Mouse (Mus musculus) G1E (cell line): Measurements from ENCODE around the gene Casp4. TPM values are rescaled to one million over a fixed set of nuclear protein-coding genes. Genes with fewer than 3 reads are reported as not detected.

Experiments used
- ATAC-seq: 2 replicates; pipeline ENCODE4 v1.8.0; 2016; ENCODE audit warnings: mild to moderate bottlenecking; ENCODE audit not compliant: insufficient number of reproducible peaks, poor library complexity, low FRiP score, severe bottlenecking; ENCODE audit errors: extremely low read depth
- DNase-seq: peaks from one replicate; pipeline ENCODE4 v3.0.0; 2012; ENCODE audit warnings: low spot score
- H3K27me3 ChIP-seq: 2 replicates; pipeline ENCODE4 v1.6.1; 2012; ENCODE audit warnings: mild to moderate bottlenecking, low read length, inconsistent platforms; ENCODE audit not compliant: insufficient read depth
- H3K36me3 ChIP-seq: replicated peaks from 2 replicates; pipeline ENCODE3; 2012; ENCODE audit warnings: mild to moderate bottlenecking, inconsistent platforms
- H3K4me1 ChIP-seq: 2 replicates; pipeline ENCODE4 v1.6.1; 2012; ENCODE audit warnings: low read depth, low read length, inconsistent platforms, mixed read lengths; ENCODE audit not compliant: insufficient read depth
- H3K4me3 ChIP-seq: 2 replicates; pipeline ENCODE4 v1.5.1; 2012; ENCODE audit warnings: low read depth, mild to moderate bottlenecking, inconsistent platforms, low read length, moderate library complexity, mixed read lengths
- H3K9me3 ChIP-seq: replicated peaks from 2 replicates; pipeline ENCODE4 v1.6.1; 2012; ENCODE audit warnings: inconsistent platforms
- CTCF ChIP-seq: IDR thresholded peaks from 2 replicates; pipeline ENCODE4 v1.5.1; 2012; ENCODE audit warnings: low read depth, low read length, inconsistent platforms, mixed read lengths
- GATA1 ChIP-seq: IDR thresholded peaks from 2 replicates; pipeline ENCODE4 v1.6.1; 2012; ENCODE audit warnings: borderline replicate concordance, low read length, inconsistent platforms, mixed read lengths
- GATA2 ChIP-seq: IDR thresholded peaks from 2 replicates; pipeline ENCODE4 v1.6.1; 2012; ENCODE audit warnings: low read depth, low read length, inconsistent platforms, borderline replicate concordance
- POLR2AphosphoS5 ChIP-seq: IDR thresholded peaks from 2 replicates; pipeline ENCODE4 v1.6.1; 2012; ENCODE audit warnings: low read depth, low read length, inconsistent platforms; ENCODE audit not compliant: insufficient replicate concordance
- TAL1 ChIP-seq: conservative IDR thresholded peaks from 2 replicates; pipeline ENCODE4 v1.6.1; 2012; ENCODE audit warnings: low read depth, low read length, inconsistent platforms, mixed read lengths
- polyA plus RNA-seq: library from polyadenylated mRNA; stranded (reverse); fragments of >175 nt; gene quantifications from 2 replicates; pipeline ENCODE4 v1.2.3, GENCODE M21; 2012
- total RNA-seq, 2 experiments: library from RNA; stranded (forward) in 1 of 2; stranded (reverse) in 1 of 2; fragments of 200-1000 nt in 1 of 2; fragments of >200 nt in 1 of 2; fragmentation: Nextera tagmentation in 1 of 2; gene quantifications; 2 replicates each; pipeline ENCODE4 v1.2.3; 2014 to 2017

Gene Casp4
- total and polyA plus RNA-seq, 3 experiments, result not detected

GRCm38 (mm10) chr9:5328204-5328603 is 19.6 kb downstream of the Casp4 start:
- no peak for DNase-seq
- Histone ChIP-seq H3K4me3 (no peak overlapping the region), H3K9me3 (no peaks in the 10 kb centered on the region), H3K4me1 (no peaks in the 10 kb centered on the region), H3K27me3 (no peaks in the 10 kb centered on the region), H3K36me3 (no peaks in the 10 kb centered on the region)
- no peak for ATAC-seq
- no peak for TF ChIP-seq TAL1
- TF ChIP-seq CTCF, result no peak
- TF ChIP-seq POLR2AphosphoS5, result no peak
- TF ChIP-seq GATA1, result no peak
- TF ChIP-seq GATA2, result no peak

GRCm38 (mm10) chr9:5332441-5332840 is 23.8 kb downstream of the Casp4 start:
- no peak for ATAC-seq
- Histone ChIP-seq H3K4me3 (no peak overlapping the region), H3K4me1 (no peaks in the 10 kb centered on the region), H3K36me3 (no peaks in the 10 kb centered on the region), H3K9me3 (no peaks in the 10 kb centered on the region), H3K27me3 (no peaks in the 10 kb centered on the region)
- TF ChIP-seq GATA2 (no peak), TAL1 (no peak), GATA1 (no peak), CTCF (no peak), POLR2AphosphoS5 (no peak)
- no peak for DNase-seq

- Histone ChIP-seq H3K27me3 (no peaks in the 10 kb centered on the region), H3K36me3 (no peaks in the 10 kb centered on the region), H3K9me3 (no peaks in the 10 kb centered on the region), H3K4me1 (no peaks in the 10 kb centered on the region), H3K4me3 (no peak overlapping the region)
- no peak for TF ChIP-seq GATA1
- TF ChIP-seq POLR2AphosphoS5, result no peak
- no peak for TF ChIP-seq GATA2
- no peak for TF ChIP-seq CTCF
- no peak for TF ChIP-seq TAL1
- DNase-seq (no peak), ATAC-seq (no peak)
Measured at GRCm38 (mm10) chr9:5333422-5333821, 24.8 kb downstream of the Casp4 start.

DNA sequence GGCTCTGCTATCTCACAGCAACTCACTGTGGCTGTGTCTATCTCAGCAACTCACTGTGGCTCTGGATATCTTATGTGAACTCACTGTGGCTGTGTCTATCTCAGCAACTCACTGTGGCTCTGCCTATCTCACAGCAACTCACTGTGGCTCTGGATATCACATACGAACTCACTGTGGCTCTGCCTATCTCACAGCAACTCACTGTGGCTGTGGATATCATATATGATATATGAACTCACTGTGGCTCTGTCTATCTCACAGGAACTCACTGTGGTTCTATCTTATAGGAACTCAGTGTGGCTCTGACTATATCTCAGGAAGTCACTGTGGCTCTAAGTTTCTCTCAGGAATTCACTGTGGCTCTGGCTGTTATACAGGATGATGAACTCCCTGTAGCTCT is 34.5 kb downstream of the Casp4 start:
- TF ChIP-seq CTCF (no peak), GATA2 (no peak), TAL1 (no peak), POLR2AphosphoS5 (no peak), GATA1 (no peak)
- Histone ChIP-seq H3K36me3 (no peaks in the 10 kb centered on the region), H3K4me3 (no peak overlapping the region), H3K4me1 (no peaks in the 10 kb centered on the region), H3K9me3 (no peaks in the 10 kb centered on the region), H3K27me3 (no peaks in the 10 kb centered on the region)
- ATAC-seq (no peak), DNase-seq (no peak)

DNA sequence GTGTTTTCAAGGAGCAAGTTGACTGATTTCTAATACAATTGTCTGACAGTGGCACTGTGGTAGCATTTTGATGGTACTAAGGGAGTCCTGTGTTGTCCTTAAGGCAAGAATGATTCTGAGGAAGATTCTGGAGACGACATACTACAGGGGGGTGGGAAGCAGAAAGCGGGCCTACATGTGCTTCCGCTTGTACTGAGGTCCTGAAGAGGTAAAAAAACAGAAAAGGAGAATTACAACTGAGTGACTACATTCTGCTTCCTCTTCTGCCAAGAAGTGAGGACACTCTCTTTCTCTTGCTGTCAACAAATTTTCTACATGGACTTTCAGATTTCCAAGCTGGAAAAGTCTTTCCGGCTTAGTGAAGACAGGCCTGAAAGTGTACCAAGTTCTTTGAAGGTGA is 35.5 kb downstream of the Casp4 start:
- no peaks in the 10 kb centered on the region for H3K27me3 ChIP-seq
- TF ChIP-seq GATA2, result no peak
- TF ChIP-seq POLR2AphosphoS5, result no peak
- TF ChIP-seq CTCF, result no peak
- no peak for TF ChIP-seq GATA1
- no peak for TF ChIP-seq TAL1
- no peaks in the 10 kb centered on the region for H3K9me3 ChIP-seq
- DNase-seq (no peak), ATAC-seq (no peak)
- no peaks in the 10 kb centered on the region for H3K36me3 ChIP-seq
- H3K4me3 ChIP-seq, result no peak overlapping the region
- no peaks in the 10 kb centered on the region for H3K4me1 ChIP-seq

- TF ChIP-seq TAL1 (no peak), POLR2AphosphoS5 (no peak), CTCF (no peak)
- Histone ChIP-seq H3K4me3 (no peak within 1 kb of the TSS), H3K9me3 (no peaks in the 10 kb centered on the region), H3K36me3 (no peaks in the 10 kb centered on the region), H3K27me3 (no peaks in the 10 kb centered on the region), H3K4me1 (no peaks in the 10 kb centered on the region)
- DNase-seq (no peak), ATAC-seq (no peak)
Measured at GRCm38 (mm10) chr9:5345291-5345898, 36.8 kb downstream of the Casp4 start, which contains the start of gene Casp12. TSS of gene Casp12 (plus strand) at chr9:5345430.
